Mouse (Mus musculus): Measurements from ENCODE around the gene Trpm8.

Gene Trpm8

GRCm38 (mm10) chr1:88301121-88302014, 23.9 kb downstream of the Trpm8 start:
- DNase-seq (ENCODE audit: low spot score in 2 of 2), result no peak

- DNase-seq (ENCODE audit: low spot score in 2 of 2), result no peak
Observed at GRCm38 (mm10) chr1:88302057-88302740, 24.7 kb downstream of the Trpm8 start.

- DNase-seq (ENCODE audit: low spot score in 2 of 2), result no peak
Observed at GRCm38 (mm10) chr1:88303762-88304161, 26.3 kb downstream of the Trpm8 start.

- DNase-seq (ENCODE audit: low spot score in 2 of 2), result no peak
Observed at GRCm38 (mm10) chr1:88304261-88304985, 27.0 kb downstream of the Trpm8 start.

- no peak for DNase-seq (ENCODE audit: low spot score in 2 of 2)
Observed at GRCm38 (mm10) chr1:88305018-88305795, 27.7 kb downstream of the Trpm8 start.

GRCm38 (mm10) chr1:88306543-88306942, 29.1 kb downstream of the Trpm8 start:
- no peak for DNase-seq (ENCODE audit: low spot score in 2 of 2)

- DNase-seq (ENCODE audit: low spot score in 2 of 2), result no peak
Observed at GRCm38 (mm10) chr1:88307180-88307579, 29.7 kb downstream of the Trpm8 start.

GRCm38 (mm10) chr1:88309020-88309419, 31.6 kb downstream of the Trpm8 start:
- no peak for DNase-seq (ENCODE audit: low spot score in 2 of 2)

- no peak for DNase-seq (ENCODE audit: low spot score in 2 of 2)
Observed at GRCm38 (mm10) chr1:88309905-88310304, 32.4 kb downstream of the Trpm8 start.

- DNase-seq (ENCODE audit: low spot score in 2 of 2), result no peak
Observed at GRCm38 (mm10) chr1:88310349-88310748, 32.9 kb downstream of the Trpm8 start.

- no peak for DNase-seq (ENCODE audit: low spot score in 2 of 2)
Observed at GRCm38 (mm10) chr1:88317279-88317678, 39.8 kb downstream of the Trpm8 start.

GRCm38 (mm10) chr1:88318531-88319060, 41.1 kb downstream of the Trpm8 start:
- peak in 1 of 2 experiments; percentile 44 for DNase-seq (ENCODE audit: low spot score in 2 of 2)

- DNase-seq (ENCODE audit: low spot score in 2 of 2), result no peak
Observed at GRCm38 (mm10) chr1:88320821-88321395, 43.4 kb downstream of the Trpm8 start.

- no peak for DNase-seq (ENCODE audit: low spot score in 2 of 2)
Observed at GRCm38 (mm10) chr1:88322146-88322545, 44.7 kb downstream of the Trpm8 start.

- DNase-seq (ENCODE audit: low spot score in 2 of 2), result no peak
Observed at GRCm38 (mm10) chr1:88323101-88323500, 45.6 kb downstream of the Trpm8 start.

- no peak for DNase-seq (ENCODE audit: low spot score in 2 of 2)
Observed at GRCm38 (mm10) chr1:88339481-88339880, 62.0 kb downstream of the Trpm8 start.

GRCm38 (mm10) chr1:88342615-88343014, 65.2 kb downstream of the Trpm8 start:
- no peak for DNase-seq (ENCODE audit: low spot score in 2 of 2)

GRCm38 (mm10) chr1:88345580-88345979, 68.1 kb downstream of the Trpm8 start:
- no peak for DNase-seq (ENCODE audit: low spot score in 2 of 2)

- DNase-seq (ENCODE audit: low spot score in 2 of 2), result no peak
Observed at GRCm38 (mm10) chr1:88348496-88349005, 71.1 kb downstream of the Trpm8 start.

GRCm38 (mm10) chr1:88350761-88351160, 73.3 kb downstream of the Trpm8 start:
- no peak for DNase-seq (ENCODE audit: low spot score in 2 of 2)

GRCm38 (mm10) chr1:88355025-88355424, 77.6 kb downstream of the Trpm8 start:
- DNase-seq (ENCODE audit: low spot score in 2 of 2), result no peak
